Mouse (Mus musculus): ENCODE measurements at regions not wholly inside any gene's neighbourhood (a gene's known extent, or its start where the extent isn't known, plus 50 kb on each side); places are given as distances from the start of the nearest gene placed in this dataset.

GRCm38 (mm10) chr10:61034056-61034455 is 55.1 kb upstream of the Pcbd1 start:
- Histone ChIP-seq H3K36me3 (ENCODE audit: control insufficient read depth) (no peaks in the 10 kb centered on the region), H3K4me1 (ENCODE audit: control insufficient read depth) (no peaks in the 10 kb centered on the region), H3K4me3 (replicated peaks) (no peak overlapping the region), H3K27me3 (ENCODE audit: control insufficient read depth) (no peaks in the 10 kb centered on the region), H3K9me3 (ENCODE audit: control insufficient read depth, low read length) (no peaks in the 10 kb centered on the region)
- no peak for TF ChIP-seq GATA1 (IDR thresholded peaks at IDR 0.05; ENCODE audit: low read length)

- Histone ChIP-seq H3K9me3 (ENCODE audit: control insufficient read depth, low read length) (no peaks in the 10 kb centered on the region), H3K27me3 (ENCODE audit: control insufficient read depth) (no peaks in the 10 kb centered on the region), H3K4me1 (ENCODE audit: control insufficient read depth) (no peaks in the 10 kb centered on the region), H3K36me3 (ENCODE audit: control insufficient read depth) (no peaks in the 10 kb centered on the region), H3K4me3 (replicated peaks) (no peak overlapping the region)
- TF ChIP-seq TAL1 (IDR thresholded peaks at IDR 0.05; ENCODE audit: low read length) (no peak), GATA1 (IDR thresholded peaks at IDR 0.05; ENCODE audit: low read length) (no peak)
Measured at GRCm38 (mm10) chr10:61028598-61028997, 60.5 kb upstream of the Pcbd1 start.

GRCm38 (mm10) chr10:61027215-61027614 is 61.9 kb upstream of the Pcbd1 start:
- Histone ChIP-seq H3K36me3 (ENCODE audit: control insufficient read depth) (no peaks in the 10 kb centered on the region), H3K9me3 (ENCODE audit: control insufficient read depth, low read length) (no peaks in the 10 kb centered on the region), H3K4me3 (replicated peaks) (no peak overlapping the region), H3K4me1 (ENCODE audit: control insufficient read depth) (no peaks in the 10 kb centered on the region), H3K27me3 (ENCODE audit: control insufficient read depth) (no peaks in the 10 kb centered on the region)
- TF ChIP-seq GATA1 (IDR thresholded peaks at IDR 0.05; ENCODE audit: low read length) (no peak), TAL1 (IDR thresholded peaks at IDR 0.05; ENCODE audit: low read length) (no peak)

- H3K36me3 ChIP-seq (ENCODE audit: control insufficient read depth): no peaks in the 10 kb centered on the region
- no peaks in the 10 kb centered on the region for H3K9me3 ChIP-seq (ENCODE audit: control insufficient read depth, low read length)
- no peaks in the 10 kb centered on the region for H3K27me3 ChIP-seq (ENCODE audit: control insufficient read depth)
- TF ChIP-seq GATA1 (IDR thresholded peaks at IDR 0.05; ENCODE audit: low read length) (no peak), TAL1 (IDR thresholded peaks at IDR 0.05; ENCODE audit: low read length) (no peak)
- H3K4me3 ChIP-seq (replicated peaks): no peak overlapping the region
- no peaks in the 10 kb centered on the region for H3K4me1 ChIP-seq (ENCODE audit: control insufficient read depth)
Measured at GRCm38 (mm10) chr10:61025061-61025460, 64.1 kb upstream of the Pcbd1 start.

GRCm38 (mm10) chr10:61024166-61024565 is 65.0 kb upstream of the Pcbd1 start:
- Histone ChIP-seq H3K36me3 (ENCODE audit: control insufficient read depth) (no peaks in the 10 kb centered on the region), H3K27me3 (ENCODE audit: control insufficient read depth) (no peaks in the 10 kb centered on the region), H3K4me3 (replicated peaks) (no peak overlapping the region), H3K4me1 (ENCODE audit: control insufficient read depth) (no peaks in the 10 kb centered on the region), H3K9me3 (ENCODE audit: control insufficient read depth, low read length) (no peaks in the 10 kb centered on the region)
- TF ChIP-seq TAL1 (IDR thresholded peaks at IDR 0.05; ENCODE audit: low read length) (no peak), GATA1 (IDR thresholded peaks at IDR 0.05; ENCODE audit: low read length) (no peak)

GRCm38 (mm10) chr10:61023431-61023830 is 65.7 kb upstream of the Pcbd1 start:
- Histone ChIP-seq H3K4me1 (ENCODE audit: control insufficient read depth) (no peaks in the 10 kb centered on the region), H3K27me3 (ENCODE audit: control insufficient read depth) (no peaks in the 10 kb centered on the region), H3K36me3 (ENCODE audit: control insufficient read depth) (no peaks in the 10 kb centered on the region), H3K9me3 (ENCODE audit: control insufficient read depth, low read length) (no peaks in the 10 kb centered on the region), H3K4me3 (replicated peaks) (no peak overlapping the region)
- TF ChIP-seq TAL1 (IDR thresholded peaks at IDR 0.05; ENCODE audit: low read length) (no peak), GATA1 (IDR thresholded peaks at IDR 0.05; ENCODE audit: low read length) (no peak)

- H3K4me3 ChIP-seq (replicated peaks): no peak overlapping the region
- H3K9me3 ChIP-seq (ENCODE audit: control insufficient read depth, low read length): no peaks in the 10 kb centered on the region
- TF ChIP-seq TAL1 (IDR thresholded peaks at IDR 0.05; ENCODE audit: low read length) (no peak), GATA1 (IDR thresholded peaks at IDR 0.05; ENCODE audit: low read length) (no peak)
- no peaks in the 10 kb centered on the region for H3K4me1 ChIP-seq (ENCODE audit: control insufficient read depth)
- no peaks in the 10 kb centered on the region for H3K27me3 ChIP-seq (ENCODE audit: control insufficient read depth)
- no peaks in the 10 kb centered on the region for H3K36me3 ChIP-seq (ENCODE audit: control insufficient read depth)
Measured at GRCm38 (mm10) chr10:61019566-61019965, 69.6 kb upstream of the Pcbd1 start.

- Histone ChIP-seq H3K9me3 (ENCODE audit: control insufficient read depth, low read length) (no peaks in the 10 kb centered on the region), H3K36me3 (ENCODE audit: control insufficient read depth) (no peaks in the 10 kb centered on the region), H3K27me3 (ENCODE audit: control insufficient read depth) (no peaks in the 10 kb centered on the region), H3K4me3 (replicated peaks) (no peak overlapping the region), H3K4me1 (ENCODE audit: control insufficient read depth) (no peaks in the 10 kb centered on the region)
- TF ChIP-seq TAL1 (IDR thresholded peaks at IDR 0.05; ENCODE audit: low read length) (no peak), GATA1 (IDR thresholded peaks at IDR 0.05; ENCODE audit: low read length) (no peak)
Measured at GRCm38 (mm10) chr10:61012199-61012695, 76.9 kb upstream of the Pcbd1 start.

GRCm38 (mm10) chr10:61010697-61011096 is 78.4 kb upstream of the Pcbd1 start:
- no peaks in the 10 kb centered on the region for H3K4me1 ChIP-seq (ENCODE audit: control insufficient read depth)
- no peak for TF ChIP-seq TAL1 (IDR thresholded peaks at IDR 0.05; ENCODE audit: low read length)
- TF ChIP-seq GATA1 (IDR thresholded peaks at IDR 0.05; ENCODE audit: low read length): no peak
- H3K4me3 ChIP-seq (replicated peaks): no peak overlapping the region
- no peaks in the 10 kb centered on the region for H3K27me3 ChIP-seq (ENCODE audit: control insufficient read depth)
- H3K36me3 ChIP-seq (ENCODE audit: control insufficient read depth): no peaks in the 10 kb centered on the region
- H3K9me3 ChIP-seq (ENCODE audit: control insufficient read depth, low read length): no peaks in the 10 kb centered on the region

- no peaks in the 10 kb centered on the region for H3K9me3 ChIP-seq (ENCODE audit: control insufficient read depth, low read length)
- TF ChIP-seq GATA1 (IDR thresholded peaks at IDR 0.05; ENCODE audit: low read length) (no peak), TAL1 (IDR thresholded peaks at IDR 0.05; ENCODE audit: low read length) (no peak)
- no peak overlapping the region for H3K4me3 ChIP-seq (replicated peaks)
- no peaks in the 10 kb centered on the region for H3K4me1 ChIP-seq (ENCODE audit: control insufficient read depth)
- no peaks in the 10 kb centered on the region for H3K36me3 ChIP-seq (ENCODE audit: control insufficient read depth)
- no peaks in the 10 kb centered on the region for H3K27me3 ChIP-seq (ENCODE audit: control insufficient read depth)
Measured at GRCm38 (mm10) chr10:61007403-61007802, 81.7 kb upstream of the Pcbd1 start.

Data from erythroblast, embryonic 14.5 days (primary cell).